Mouse (Mus musculus): ENCODE measurements at regions not wholly inside any gene's neighbourhood (a gene's known extent, or its start where the extent isn't known, plus 50 kb on each side); places are given as distances from the start of the nearest gene placed in this dataset.
"Not testable (repeated sequence)": the region's sequence is repeated elsewhere in the genome, so short reads cannot be mapped to it uniquely, and the experiment has no call there.

DNA sequence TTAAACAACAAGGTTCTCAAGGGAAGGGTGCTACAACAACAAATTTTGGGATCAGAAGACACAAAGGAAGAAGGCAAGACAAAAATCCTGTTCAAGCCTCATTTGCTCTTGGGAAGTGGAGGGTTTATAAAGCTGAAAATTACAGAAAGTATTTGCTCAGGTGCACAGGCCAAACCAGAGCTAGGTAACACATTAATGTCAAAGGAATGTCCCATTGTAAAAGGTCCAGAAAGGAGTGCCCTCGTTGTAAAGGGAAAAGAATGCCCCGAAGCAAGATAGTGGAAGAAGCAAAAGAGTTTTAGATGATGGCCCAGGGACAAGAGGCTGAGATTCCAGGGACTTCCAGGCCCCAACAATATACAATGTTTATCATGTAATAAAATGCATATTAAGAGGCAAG is 317.3 kb downstream of the Car8 start:
- DNase-seq (ENCODE audit: low read depth, low spot score): no peak

DNA sequence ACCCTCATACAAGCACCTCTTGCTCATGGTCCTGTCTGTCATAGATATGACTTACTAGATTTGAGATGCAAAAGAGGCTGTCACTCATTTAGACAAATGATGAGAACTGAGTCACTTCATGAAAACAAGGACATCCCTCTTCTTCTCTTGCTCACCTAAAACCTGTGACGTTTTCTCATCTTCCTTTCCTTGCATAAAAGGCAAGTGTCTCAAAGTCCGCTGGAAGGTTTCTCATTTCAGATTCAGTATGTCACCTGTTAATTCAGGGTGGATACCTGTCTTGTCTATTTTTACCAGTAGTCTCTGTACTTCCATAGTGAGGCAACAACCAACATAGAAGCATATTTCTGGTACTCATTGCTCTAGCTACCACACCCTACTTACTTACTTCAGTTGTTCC is 325.6 kb downstream of the Car8 start:
- DNase-seq (ENCODE audit: low read depth, low spot score): no peak

DNA sequence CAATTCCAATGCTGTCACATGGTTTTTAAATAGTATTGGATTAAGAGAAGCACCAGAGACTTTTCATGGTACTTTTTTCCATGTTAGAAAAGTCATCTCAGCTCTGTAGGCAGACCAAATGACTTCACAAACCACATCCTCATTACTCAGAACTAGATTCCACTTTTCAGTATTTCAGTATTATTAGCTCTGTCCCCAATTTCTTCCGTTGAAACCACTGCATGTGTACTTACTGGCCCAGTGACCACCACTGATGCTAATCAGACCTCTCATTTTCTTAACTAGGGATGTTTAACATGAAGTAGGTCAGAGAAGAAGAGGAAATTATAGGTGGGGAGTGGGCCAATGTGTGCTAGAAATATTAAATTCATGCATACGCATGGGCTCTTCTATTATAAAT is 326.2 kb downstream of the Car8 start:
- DNase-seq (ENCODE audit: low read depth, low spot score): no peak

DNA sequence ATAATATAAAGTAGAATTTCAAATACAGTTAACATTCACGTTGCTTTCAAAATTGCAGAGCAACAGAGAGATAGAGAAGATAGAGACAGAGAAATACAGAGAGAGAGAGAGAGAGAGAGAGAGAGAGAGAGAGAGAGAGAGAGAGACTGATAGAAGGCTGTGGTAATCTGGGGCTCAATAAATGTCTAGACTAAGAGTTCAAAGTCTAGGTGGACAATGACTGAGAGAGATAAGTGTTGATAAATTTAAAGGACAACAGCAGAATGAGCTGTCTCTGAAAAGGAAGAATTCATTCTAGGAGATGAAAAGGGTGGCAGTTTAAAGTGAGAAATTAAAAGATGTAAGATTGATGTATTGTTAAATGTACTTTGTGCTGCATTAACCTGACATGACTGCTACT is 335.7 kb downstream of the Car8 start:
- no peak for DNase-seq (ENCODE audit: low read depth, low spot score)

DNA sequence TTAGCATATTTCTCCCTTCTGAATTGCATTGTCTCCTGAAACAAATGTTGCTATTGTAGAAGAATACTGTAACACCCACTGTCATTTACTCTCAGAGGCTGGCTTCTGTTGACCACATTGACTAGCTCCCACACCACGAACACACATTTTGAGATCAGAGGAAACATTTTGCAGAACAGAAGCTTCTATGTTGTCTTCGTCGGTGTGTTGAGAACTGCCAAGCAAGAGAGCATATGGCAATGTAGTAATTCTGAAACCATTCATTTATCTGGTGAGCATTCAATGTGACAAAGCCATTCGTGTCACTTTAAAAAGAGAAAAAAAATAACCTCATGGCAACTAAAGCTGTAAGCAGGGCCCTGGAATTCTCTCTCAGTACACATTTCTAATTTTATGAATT is 343.9 kb downstream of the Car8 start:
- no peak for DNase-seq (ENCODE audit: low read depth, low spot score)

DNA sequence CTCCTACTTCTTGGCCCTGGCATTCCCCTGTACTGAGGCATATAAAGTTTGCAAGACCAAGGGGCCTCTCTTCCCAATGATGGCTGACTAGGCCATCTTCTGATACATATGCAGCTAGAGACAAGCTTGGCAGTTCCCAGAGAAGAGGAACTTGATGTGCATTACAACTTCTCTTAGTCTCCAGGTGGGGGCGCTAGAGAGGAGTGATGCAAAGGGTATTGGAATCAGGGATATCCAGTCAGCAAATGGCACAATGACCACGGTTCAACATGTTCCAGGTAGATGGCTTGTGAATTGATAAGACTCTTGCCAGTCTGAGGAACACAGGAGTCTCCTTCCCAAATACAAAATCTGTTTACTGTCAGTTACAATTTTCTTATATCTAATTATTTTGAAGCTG is 347.7 kb downstream of the Car8 start:
- DNase-seq (ENCODE audit: low read depth, low spot score): no peak

DNA sequence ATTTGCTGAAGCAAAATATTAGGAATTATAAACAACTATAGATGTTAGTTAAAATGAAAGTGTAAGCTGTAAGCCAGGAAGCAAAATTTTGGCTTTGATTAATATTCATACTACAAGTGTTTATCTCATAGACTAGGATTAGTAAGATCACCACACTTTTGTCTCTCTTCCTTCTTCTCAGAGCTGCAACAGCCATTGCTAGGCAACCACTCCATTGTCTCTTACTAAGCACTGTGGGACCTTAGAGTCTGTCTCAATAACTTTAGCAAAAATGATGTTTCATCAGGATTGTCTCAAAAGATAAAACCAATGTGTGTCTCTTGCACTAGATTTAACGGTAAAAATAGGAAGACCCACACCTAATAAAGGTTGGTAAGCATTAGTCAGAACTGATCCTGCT is 384.3 kb downstream of the Car8 start:
- no peak for DNase-seq (ENCODE audit: low read depth, low spot score)

DNA sequence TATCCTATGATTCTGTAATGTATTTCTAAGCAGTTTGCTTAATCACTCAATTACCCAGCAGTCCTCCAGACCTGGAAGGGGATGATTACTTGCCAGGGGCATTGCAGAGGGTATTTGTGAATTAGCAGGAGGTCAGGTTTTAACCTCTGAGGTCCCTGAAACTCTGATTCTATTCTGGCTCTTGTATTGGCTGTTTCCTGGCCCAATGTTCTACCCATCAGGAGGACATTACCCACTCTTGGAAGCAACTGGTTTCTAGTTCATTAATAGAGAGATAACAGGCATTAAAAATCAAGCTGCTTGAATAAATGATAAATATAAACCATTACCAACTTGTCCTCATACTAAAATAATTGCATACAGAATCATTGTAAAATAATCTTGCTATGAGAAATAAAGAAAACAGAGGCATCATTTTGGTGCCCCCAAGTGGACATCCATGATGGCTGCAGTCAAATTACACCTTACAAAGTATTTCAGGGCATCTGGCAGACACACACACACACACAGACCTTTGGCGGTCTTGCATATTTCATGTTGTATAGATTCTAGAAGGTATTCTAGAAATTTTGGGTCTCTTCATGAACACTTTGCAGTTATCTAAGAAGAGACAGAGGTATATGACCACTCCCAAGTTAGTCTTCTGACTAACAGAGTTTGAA is 385.6 kb downstream of the Car8 start:
- DNase-seq (ENCODE audit: low read depth, low spot score): peak; percentile 31

DNA sequence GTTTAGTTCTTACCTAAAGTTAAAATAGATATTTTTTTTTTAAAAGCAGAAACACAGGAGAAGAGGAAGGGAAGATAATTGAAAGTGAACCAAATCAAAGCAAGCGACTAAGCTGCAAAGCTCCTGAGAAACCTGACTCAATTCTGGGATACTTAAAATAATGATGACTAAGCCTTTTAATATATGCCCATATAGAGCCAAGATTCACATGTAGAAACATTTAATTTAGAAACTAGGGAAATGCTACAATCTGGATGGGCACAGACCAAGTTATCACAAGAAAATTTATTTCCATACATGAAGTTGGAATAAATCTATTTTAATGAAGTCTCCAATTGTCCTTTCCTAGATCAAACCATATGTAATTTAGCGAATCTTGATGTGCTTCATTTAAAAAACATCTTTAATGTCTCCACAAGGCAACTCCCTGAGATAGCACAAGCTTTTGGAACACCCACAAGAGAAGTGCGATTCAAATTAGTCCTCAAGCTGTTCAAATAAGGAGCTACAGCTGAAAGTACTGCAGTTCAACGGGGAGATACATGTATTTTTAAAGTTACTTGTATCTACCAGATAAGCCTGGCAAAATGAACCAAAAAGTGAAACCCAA is 386.7 kb downstream of the Car8 start:
- DNase-seq (ENCODE audit: low read depth, low spot score): no peak

DNA sequence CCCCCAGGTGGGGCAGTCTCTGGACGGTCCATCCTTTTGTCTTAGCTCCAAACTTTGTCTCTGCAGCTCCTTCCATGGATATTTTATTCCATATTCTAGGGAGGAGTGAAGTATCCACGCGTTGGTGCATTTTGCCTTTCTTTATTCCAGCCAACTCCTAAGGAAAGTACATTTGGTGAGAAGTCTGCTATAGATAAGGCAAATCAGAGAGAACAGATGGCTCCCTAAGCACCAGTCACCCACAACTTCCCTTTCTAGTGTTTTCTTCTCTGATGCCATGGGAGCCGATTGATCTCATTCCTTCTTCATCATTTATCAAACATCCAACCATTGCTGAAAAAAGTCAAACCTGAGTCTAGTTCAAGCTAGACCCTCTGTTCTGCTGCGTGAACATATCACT is 391.4 kb downstream of the Car8 start:
- no peak for DNase-seq (ENCODE audit: low read depth, low spot score)

DNA sequence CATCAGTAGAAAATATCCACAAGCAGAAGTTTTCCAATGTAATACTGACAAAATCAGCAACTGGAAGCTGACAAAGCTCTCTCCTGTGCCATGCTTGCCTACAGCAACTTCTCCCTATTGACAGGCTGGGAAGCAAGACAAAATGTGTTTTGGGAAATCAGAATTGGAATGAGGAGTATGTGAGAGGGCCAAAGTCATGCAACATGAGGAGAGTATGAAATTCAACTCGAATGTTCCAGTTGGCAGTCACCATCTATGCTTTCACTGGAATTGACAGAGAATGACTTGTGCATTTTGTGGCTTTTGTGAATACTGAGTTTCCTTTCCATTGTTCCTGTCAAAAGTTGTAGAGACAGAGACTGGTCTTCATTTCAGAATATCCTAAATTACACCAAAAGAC is 409.7 kb downstream of the Car8 start:
- no peak for DNase-seq (ENCODE audit: low read depth, low spot score)

DNA sequence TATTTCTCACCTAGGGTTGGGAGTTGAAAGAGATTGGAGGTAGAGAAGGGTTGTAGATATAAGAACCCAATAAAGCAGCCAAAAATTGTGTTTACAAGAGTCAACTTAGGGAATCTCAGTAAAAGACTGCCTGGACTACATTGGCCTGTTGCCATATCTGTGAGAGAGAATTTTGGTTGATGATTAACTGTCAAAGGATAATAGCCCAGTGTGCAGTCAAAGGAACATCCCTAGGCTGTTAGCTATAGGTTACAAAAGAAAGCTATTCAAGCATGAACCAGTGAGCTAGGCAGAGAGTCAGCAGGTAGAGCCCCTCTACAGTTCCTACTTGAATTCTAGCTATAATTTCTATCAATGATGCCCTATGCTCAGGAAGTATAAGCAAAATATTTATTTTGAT is 419.0 kb downstream of the Car8 start:
- DNase-seq (ENCODE audit: low read depth, low spot score): no peak

DNA sequence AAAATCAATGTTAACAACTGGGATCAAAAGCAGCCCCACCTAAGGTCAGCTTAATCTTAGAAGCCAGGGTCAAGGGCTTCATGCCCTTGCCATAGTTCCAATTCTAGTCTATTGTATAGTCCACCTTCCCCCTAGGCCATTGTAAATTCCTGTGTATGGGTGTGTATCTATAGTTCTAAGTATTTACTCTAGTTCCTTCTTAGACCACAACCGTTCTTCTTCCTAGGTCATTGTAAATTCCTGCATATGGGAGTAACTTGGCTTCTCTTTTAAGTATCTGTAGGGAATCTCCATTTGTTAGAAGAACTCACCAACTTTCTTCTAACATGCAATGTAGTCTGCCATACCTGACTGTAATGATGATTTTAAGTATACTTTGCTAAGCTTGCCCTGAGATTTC is 461.1 kb downstream of the Car8 start:
- DNase-seq (ENCODE audit: low read depth, low spot score): not testable (repeated sequence)

DNA sequence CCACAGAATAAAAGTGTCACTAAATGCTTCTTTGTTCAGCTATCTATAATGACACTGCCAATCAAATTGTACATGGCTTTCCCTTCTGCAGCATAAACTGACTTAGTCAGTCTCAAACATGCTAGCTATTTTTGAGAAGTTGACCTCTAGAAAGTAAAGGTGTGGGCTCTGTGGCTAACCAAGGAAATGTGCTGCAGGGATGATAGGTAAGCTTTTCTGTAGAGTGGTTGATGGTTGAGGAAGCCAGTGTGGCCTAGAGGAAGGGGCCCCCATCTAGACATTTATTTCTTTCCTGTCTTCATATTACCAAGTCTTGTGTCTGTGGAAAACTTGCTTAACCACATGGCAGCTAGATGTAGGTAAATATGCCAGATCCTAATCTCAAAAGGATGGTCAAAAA is 483.4 kb downstream of the Car8 start:
- no peak for DNase-seq (ENCODE audit: low read depth, low spot score)

DNA sequence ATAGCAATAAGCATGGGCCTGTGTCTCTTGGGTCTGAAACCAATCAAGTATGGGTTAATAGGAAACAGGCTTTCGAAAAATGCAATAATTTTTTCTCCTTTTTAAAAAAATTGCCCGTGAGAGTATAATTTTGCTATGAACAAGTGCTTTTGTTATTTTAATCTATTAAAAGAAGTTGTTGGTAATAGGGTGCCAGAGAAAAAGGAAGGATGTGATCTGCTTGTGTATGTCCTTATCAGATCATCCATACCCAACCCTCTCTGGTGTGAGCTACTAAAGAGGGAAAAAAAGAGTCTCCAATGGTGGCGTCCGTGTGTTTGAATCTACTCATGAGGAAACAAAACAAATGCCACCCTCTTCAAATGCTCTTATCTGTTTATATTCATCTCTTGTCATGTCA is 484.9 kb downstream of the Car8 start:
- no peak for DNase-seq (ENCODE audit: low read depth, low spot score)

DNA sequence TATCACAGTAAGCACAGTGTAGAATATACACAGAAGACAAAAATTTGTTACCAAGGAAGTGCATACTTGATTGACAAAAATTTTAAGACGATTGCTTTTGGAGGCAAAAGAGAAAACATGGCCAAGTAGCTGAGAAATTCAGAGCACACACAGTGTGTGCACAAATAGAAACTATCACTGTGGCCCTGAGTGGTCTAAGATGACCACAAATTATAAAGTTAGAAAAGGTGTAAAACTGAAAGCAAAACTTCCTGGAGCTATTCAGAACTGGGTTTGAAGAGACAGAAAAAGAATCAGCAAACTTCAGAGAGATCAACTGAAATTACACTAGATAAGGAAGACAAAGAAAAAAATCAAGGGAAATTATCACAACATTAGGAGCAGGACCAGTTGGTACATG is 487.6 kb downstream of the Car8 start:
- no peak for DNase-seq (ENCODE audit: low read depth, low spot score)

DNA sequence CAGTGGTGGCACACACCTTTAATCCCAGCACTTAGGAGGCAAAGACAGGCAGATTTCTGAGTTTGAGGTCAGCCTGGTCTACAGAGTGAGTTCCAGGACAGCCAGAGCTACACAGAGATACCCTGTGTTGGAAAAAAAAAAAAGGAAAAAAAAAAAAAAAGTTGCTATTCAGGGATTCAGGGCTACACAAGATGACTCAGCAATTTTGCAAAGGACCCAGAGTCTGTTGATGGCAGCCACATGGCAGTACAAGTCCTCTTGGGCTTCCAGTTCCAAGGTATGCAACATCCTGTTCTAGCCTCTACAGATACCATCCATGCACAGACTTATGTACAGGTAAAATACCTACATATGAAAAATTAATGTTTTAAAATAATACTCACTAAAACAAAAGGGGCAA is 515.9 kb downstream of the Car8 start:
- DNase-seq (ENCODE audit: low read depth, low spot score): no peak

DNA sequence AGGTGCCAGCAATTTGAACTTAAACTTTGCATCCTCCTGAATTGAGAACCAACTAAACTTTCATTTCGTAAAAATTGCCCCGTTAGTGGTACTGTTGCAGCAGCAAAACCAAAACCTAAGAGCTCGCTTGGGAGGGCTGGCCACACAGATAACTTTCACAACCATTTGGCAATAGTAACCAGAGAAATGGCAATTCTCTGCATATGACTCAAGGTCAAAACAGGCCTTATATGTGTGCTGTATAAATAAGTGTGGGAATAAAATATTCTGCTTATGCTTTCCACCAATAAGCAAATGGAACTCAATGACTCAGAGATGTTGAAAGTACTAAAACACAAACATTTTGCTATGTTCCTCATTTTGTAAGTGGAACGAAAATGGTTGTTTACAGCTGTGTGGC is 550.3 kb downstream of the Car8 start:
- DNase-seq (ENCODE audit: low read depth, low spot score): no peak

DNA sequence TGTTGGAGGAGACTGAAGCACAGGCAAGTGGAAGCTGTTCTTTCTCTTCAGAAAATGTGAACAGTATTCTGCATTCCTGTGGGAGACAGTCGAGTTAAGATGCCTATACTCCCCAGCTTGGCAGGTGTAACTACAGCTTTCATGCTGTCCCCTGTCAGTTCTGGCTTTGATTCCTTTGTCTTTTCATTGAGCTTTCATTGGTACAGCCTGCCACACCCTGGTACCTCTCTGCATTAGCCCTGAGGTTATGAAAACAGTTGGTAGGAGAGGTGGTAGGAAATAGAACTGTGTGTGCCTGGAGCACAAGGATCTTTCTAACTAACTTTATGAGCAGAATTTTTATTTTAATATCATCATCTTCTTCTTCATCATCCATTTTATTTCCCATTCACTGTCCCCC is 551.6 kb downstream of the Car8 start:
- no peak for DNase-seq (ENCODE audit: low read depth, low spot score)

DNA sequence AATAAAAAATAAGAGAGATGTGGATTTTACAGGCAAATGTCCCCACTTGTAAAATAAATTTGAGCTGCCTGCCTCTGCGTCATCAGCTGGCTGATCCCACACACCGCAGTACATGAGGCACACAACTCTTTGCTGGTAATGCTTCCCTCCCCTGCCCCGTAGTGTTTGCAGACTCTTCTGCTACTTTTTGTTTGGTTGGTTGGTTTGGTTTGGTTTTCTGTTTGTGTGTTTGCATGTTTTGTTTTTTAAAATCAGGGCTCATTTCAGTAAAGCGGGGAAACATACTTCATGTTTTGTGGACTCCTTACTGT is 568.1 kb downstream of the Car8 start:
- no peak for DNase-seq (ENCODE audit: low read depth, low spot score)

DNA sequence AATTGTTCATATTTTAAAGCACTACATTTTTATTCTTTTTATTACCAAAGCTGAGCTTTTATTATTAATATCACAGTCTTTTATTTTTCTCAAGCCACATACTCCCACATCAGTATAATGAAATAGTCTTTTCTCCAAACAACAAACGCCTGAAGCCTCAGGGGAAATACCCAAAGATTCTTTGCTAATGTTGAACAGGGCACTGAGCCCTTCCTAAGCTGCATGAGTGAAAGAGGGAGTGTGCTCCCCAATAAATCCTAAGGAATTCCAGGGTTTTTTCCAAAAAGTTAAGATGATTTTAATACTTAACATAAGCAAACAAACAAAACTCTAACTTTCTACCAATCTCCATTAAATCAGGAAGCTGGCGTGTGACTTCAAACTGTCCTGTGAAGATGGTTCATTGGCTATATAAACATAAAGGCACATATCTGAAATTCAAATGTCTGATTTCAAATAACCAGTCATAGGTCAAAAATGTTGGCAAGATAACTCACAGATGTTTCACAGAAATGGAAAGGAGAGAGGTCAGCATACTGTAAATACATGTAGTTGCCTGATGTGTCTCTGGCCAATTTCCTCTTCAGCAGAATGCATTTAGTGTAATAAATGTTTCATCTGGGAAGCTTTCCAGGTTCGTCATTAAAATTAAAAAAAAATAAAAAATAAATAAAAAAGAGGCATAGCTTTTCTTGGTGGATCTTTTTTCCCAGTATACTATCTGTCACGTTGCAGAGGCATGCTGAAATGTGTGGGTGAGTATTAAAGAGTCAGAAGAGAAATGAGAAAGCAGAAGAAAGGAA is 568.6 kb downstream of the Car8 start:
- DNase-seq (ENCODE audit: low read depth, low spot score): no peak

DNA sequence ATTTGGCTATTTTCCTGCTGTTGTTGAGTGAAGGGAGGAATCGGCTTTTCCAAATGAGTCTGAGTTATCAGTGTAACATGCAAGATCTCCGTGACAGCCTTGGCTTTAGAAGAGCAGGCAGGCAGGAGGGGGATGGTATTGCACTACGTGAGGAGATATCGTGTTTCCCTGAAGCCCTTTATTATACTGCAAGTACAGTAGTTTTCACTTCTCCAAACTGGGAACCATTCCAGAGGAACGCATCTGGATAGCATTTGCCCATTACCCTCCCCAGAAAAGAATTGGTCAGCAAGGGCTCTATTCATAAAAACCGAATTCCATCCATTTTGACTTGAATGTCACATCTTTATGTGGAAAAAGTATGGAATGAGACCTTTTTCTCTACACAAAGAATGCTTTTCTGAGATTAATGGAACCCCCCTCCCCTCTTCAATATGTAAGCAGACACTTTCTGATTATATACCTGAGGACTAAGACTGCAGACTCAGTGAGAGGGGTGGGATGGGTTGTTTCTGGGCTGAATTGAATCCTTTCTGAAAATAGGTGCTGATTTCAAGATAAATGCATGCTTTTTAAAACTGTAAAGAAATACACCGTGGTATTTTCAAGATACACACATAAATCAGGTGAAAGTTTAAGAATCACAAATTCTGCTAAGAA is 571.8 kb downstream of the Car8 start:
- DNase-seq (ENCODE audit: low read depth, low spot score): peak; percentile 54

All from forelimb bud, embryonic 11.5 days (tissue).